Mouse (Mus musculus) naive thymus-derived CD4-positive, alpha-beta T cell, adult 5 months (primary cell): Measurements from ENCODE around the gene Rnf13. TPM values are rescaled to one million over a fixed set of nuclear protein-coding genes. Genes with fewer than 3 reads are reported as not detected.

ENCODE experiments used
- polyA plus RNA-seq: library from polyadenylated mRNA; unstranded; fragments of 100-300 nt; shearing (Covaris generic); gene quantifications from one replicate; pipeline ENCODE4 v1.2.1, GENCODE M21; 2017

Rnf13 gene
- polyA plus RNA-seq: 50.8 TPM

GRCm38 (mm10) chr3:57735511-57736370 is at the start of gene Rnf13:
Gene Rnf13, plus strand, starts transcription at chr3:57736062.

GRCm38 (mm10) chr3:57692719-57693118 is 43.1 kb upstream of the Rnf13 start, which contains the start of gene Ankub1:
Gene Ankub1, minus strand, starts transcription at chr3:57692799.

DNA sequence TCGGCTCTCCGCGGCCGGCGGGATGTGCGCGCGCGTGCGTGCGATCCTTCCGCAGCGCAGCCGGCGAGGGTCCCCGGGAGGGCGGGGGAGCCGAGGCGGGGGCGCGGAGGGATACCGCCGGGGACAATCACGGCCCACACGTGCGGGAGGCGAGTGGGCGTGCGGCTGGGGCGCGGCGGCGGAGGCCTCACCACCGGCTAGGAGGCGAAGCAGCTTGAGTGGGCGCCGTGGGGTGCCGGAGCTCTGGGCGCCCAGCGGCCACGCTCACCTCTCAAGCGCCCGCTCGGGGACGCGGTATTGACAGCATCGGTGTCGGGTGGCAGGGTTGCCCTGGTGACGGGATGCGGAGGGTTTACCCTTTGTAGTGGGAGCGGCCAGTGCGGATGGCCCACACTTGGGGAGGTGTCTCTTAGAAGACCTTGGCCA is 111.9 kb downstream of the Rnf13 start, which contains the start of gene Pfn2:
Gene Pfn2 (minus strand): TSS at position 320 of the 426 bp plus-strand sequence.

Other genes starting within 250 kb of the Rnf13 start
- 0.07 TPM for gene Wwtr1, start 160.2 kb upstream of the Rnf13 start, polyA plus RNA-seq
- gene Commd2, start 84.3 kb upstream of the Rnf13 start, polyA plus RNA-seq: 42.2 TPM
- gene Ankub1, start 43.3 kb upstream of the Rnf13 start, polyA plus RNA-seq: not detected
- 4.1 TPM for gene Pfn2, start 112.0 kb downstream of the Rnf13 start, polyA plus RNA-seq